Mouse (Mus musculus) megakaryocyte progenitor cell, adult 5-6 weeks (primary cell): Measurements from ENCODE around the gene Gria1. TPM values are rescaled to one million over a fixed set of nuclear protein-coding genes. Genes with fewer than 3 reads are reported as not detected.

Source experiments
- ATAC-seq: replicated peaks from 2 replicates; pipeline ENCODE4 v1.8.0; 2016; ENCODE audit warnings: mild to moderate bottlenecking, moderate TSS enrichment, inconsistent platforms; ENCODE audit not compliant: poor library complexity
- total RNA-seq, 2 experiments: library from RNA; stranded (forward) in 1 of 2; stranded (reverse) in 1 of 2; fragments of 157-497, 149-512 nt in 1 of 2; fragments of 200-1000 nt in 1 of 2; gene quantifications; 2 replicates each; pipeline versions ENCODE4 v1.2.3 to v1.2.4; 2015 to 2017

Gene Gria1
- total RNA-seq (2015): not detected in 2 replicates
- not detected in 2 replicates for total RNA-seq (2017)

- no peak for ATAC-seq
Observed at GRCm38 (mm10) chr11:57011024-57011690, at the start of gene Gria1. TSS of gene Gria1 (plus strand) at chr11:57011387.

- no peak for ATAC-seq
Observed at GRCm38 (mm10) chr11:56961751-56962150, 49.4 kb upstream of the Gria1 start.

- no peak for ATAC-seq
Observed at GRCm38 (mm10) chr11:56972814-56973213, 38.4 kb upstream of the Gria1 start.

- ATAC-seq: no peak
Observed at GRCm38 (mm10) chr11:56984321-56985000, 26.7 kb upstream of the Gria1 start.

GRCm38 (mm10) chr11:56985457-56985856 is 25.7 kb upstream of the Gria1 start:
- ATAC-seq: no peak

- ATAC-seq: no peak
Observed at GRCm38 (mm10) chr11:56999601-57000001, 11.6 kb upstream of the Gria1 start.

GRCm38 (mm10) chr11:57004611-57005010 is 6.6 kb upstream of the Gria1 start:
- no peak for ATAC-seq

- ATAC-seq: no peak
Observed at GRCm38 (mm10) chr11:57005341-57005740, 5.8 kb upstream of the Gria1 start.

GRCm38 (mm10) chr11:57007790-57008189 is 3.4 kb upstream of the Gria1 start:
- no peak for ATAC-seq

GRCm38 (mm10) chr11:57010611-57011010 is 576 bp upstream of the Gria1 start:
- ATAC-seq: no peak

GRCm38 (mm10) chr11:57011691-57012039 is 478 bp downstream of the Gria1 start:
- ATAC-seq: no peak

GRCm38 (mm10) chr11:57012287-57012921 is 1.2 kb downstream of the Gria1 start:
- no peak for ATAC-seq

- ATAC-seq: no peak
Observed at GRCm38 (mm10) chr11:57013464-57014190, 2.4 kb downstream of the Gria1 start.

- ATAC-seq: no peak
Observed at GRCm38 (mm10) chr11:57014396-57014795, 3.2 kb downstream of the Gria1 start.

GRCm38 (mm10) chr11:57018536-57018935 is 7.3 kb downstream of the Gria1 start:
- no peak for ATAC-seq

- no peak for ATAC-seq
Observed at GRCm38 (mm10) chr11:57022400-57022799, 11.2 kb downstream of the Gria1 start.

- ATAC-seq: no peak
Observed at GRCm38 (mm10) chr11:57030448-57030847, 19.3 kb downstream of the Gria1 start.

GRCm38 (mm10) chr11:57038807-57039206 is 27.6 kb downstream of the Gria1 start:
- no peak for ATAC-seq

- no peak for ATAC-seq
Observed at GRCm38 (mm10) chr11:57039306-57039705, 28.1 kb downstream of the Gria1 start.

- ATAC-seq: no peak
Observed at GRCm38 (mm10) chr11:57042057-57042456, 30.9 kb downstream of the Gria1 start.

- no peak for ATAC-seq
Observed at GRCm38 (mm10) chr11:57044146-57044545, 33.0 kb downstream of the Gria1 start.
